Mouse (Mus musculus) thymus, postnatal 25 days (tissue): ENCODE results near the gene Atp8b3.
A peak's percentile ranks its signal among the peaks of the same experiment; 100 is the strongest.

Experiments
- DNase-seq: peaks from one replicate; pipeline ENCODE4 v3.0.0; 2022

Atp8b3 gene

DNA sequence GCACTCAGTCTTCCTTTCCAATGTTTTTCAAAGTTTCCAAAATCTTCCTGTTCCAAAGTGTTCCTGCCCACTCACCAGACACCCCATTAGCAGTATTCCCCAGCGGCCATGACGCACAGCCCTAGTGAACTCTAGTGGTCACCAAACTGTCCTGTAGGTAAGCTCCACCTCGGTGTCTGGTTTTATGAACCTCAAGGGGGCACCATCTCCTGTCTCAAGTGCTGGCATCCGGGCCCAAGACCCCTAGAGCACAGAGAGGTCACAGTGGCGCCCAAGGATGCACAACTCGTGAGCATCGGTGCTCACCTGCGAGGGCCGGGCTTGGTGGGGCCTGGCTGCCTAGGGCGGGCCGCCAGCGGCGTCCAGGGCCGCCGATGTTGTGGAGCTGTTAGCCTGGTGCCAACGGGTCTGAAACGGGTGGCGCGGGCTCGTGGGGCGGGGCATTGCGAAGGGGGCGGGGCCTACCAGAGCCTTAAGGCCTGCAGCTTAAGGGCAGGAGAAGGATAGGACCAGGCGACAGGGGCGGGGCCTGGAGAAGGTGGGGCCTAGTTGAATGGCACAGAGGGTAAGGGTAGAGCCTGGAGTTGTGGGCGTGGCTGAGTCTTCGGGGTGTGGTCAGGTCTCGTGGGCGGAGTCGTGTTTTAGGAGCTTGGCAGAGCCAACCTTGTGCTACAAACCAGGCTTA, at the start of gene Atp8b3:
Gene Atp8b3 (minus strand): TSS at position 415 of the 685 bp plus-strand sequence.
- peak; percentile 83 for DNase-seq

DNA sequence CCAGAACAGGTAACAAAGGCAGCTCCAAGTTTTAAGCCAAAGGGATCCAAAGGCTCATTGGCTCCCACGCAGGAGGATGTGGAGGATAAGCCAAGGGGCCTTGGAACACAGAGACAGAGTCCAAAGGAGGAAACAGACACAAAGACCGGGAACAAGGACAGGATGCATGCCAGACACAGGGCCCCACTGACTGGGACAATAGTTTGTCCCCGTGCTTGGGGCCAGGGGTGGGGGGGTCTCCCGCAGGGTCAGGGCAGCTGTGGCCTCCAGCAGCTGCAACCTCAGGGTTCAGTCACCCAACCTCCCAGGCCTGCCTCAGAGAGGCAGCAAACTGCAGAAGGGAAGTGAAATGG, 48.4 kb upstream of the Atp8b3 start:
- no peak for DNase-seq

DNA sequence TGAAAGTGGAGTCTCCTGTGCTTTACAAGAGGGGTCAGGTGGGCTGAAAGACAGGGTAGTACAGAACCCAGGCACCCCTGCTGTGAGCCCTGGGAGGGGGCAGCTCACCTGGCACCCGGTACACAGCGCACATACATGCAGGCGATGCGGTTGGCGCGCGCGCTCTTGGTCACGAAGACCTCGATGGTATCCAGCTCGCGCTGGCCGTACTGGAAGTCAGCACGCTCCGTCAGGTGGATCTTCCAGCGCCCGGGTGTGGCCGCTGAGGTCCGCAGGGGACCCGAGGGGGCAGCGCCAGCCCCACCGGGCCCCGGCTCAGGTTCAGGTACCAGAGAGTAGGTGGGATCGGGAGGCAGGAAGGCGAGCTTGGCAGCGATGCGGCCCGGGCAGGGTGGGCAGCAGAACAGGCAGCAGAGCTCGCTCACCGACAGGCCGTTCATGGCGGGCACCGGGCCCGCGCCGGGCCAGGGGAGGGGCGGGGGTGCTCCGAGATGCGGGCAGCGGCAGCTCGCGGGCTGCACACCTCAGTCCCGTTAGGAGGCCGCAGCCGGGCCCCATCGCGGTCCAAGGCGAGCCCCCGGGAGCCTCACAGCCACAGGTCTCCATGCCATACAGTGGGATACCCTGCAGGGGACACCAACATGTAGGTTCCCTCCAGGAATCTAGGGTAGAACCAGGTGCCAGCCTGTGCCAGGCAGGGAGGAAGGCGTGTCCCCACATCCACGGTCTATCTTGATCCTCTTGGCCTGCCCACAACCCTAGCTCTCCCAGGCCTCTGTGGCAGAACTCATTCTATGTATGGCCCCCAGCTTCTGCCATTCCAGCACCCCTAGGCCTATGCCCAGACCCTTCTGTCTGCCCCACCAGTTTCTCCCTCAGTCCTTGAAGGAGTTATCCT, 47.7 kb upstream of the Atp8b3 start:
- DNase-seq = no peak

DNA sequence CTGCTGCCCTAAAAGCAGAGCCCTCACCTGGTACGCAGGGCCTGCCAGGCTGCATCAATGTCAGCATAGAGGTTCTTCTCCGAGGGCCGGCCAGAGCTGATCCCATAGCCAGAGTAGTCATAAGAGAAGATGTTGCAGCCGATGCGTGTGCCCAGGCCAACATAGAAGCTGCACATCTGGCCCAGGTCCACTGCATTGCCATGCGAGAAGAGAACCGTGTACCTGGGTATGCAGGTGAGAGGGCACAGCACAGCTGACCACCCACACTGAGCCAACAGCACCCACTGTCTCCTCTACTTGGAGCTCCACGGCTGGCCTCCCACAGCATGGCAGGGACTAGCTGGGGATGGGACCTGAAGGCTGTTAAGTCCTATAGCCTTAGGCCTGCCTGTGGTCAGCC, 46.7 kb upstream of the Atp8b3 start:
- no peak for DNase-seq

DNA sequence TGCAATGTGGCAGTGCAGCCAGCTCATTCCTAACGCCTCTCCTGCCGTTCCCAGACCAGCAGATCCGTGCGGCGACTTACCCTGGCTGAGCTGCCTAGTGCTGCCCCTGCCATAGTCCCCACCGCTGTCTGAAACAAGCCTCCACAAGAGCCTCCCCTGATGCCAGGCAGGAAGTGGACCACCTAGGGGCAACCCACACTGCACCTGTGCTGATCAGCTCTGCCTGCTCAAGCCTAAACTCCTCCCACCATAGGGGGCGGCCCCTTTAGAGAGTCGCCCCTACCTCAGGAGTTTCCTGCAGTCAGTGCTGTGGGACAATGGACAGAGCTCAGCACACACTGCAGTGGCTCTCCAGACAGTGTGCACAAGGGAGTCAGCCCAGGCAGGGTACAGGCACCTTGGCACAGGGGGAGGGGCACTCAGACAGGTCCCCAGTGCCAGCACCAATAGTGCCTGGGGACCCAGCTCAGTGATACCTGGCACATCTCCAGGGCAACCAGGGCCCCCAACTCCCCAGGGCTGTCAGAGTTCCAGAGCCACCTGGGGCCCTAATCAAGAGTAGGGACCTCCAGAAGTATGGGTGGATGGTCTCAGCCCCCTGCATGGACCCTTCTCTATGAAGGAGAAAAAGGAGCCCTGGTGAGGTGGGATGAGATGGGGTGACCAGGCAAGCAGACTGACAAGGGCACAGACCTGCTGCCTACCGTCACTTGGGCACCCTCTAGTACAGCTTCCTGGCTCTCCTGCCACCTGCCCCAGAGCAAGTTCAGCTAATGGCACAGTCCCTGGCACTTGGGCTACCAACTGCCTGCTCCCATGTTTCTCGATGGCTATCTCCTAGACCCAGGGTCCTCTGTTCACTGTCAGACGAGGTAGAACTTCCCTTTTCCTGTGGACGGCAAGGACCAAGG, 46.0 kb upstream of the Atp8b3 start:
- DNase-seq = peak; percentile 67

DNA sequence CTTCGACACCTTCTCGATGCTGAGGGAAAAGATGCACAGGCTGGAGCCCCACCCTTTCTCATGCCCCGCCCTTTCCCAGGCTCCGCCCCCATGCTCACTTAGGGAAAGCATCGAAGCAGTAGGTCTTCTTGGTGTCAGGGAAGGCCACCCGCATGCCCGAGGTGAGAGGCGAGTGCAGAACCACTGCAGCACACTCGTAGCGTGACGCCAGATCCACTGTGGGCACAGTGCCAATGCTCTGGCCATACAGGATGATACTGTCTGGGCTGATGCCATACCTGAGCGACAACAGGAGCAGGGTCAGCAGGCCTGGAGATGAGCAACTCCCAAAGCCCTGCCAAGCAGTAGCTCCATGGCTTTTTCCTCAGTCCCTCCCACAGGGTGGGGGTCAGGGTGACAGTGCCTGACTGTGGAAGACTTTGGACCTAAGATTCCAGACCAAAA, 45.1 kb upstream of the Atp8b3 start:
- DNase-seq = no peak

DNA sequence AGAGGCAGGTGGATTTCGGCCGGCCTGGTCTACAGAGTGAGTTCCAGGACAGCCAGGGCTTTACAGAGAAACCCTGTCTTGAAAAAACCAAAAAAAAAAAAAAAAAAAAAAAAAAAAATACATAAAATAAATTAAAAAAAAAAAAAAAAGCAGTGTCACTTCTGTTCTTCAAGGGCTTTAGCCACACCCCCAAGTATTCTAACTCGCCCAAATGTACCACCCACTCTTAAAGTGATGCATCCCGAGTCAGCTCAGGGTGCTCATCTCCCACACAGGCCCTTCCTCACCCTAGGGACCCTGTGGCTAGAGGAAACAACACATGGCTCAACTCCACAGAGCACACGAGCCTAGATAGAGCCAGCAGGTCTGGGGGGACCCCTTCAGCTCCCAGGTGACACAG, 44.1 kb upstream of the Atp8b3 start:
- no peak for DNase-seq

DNA sequence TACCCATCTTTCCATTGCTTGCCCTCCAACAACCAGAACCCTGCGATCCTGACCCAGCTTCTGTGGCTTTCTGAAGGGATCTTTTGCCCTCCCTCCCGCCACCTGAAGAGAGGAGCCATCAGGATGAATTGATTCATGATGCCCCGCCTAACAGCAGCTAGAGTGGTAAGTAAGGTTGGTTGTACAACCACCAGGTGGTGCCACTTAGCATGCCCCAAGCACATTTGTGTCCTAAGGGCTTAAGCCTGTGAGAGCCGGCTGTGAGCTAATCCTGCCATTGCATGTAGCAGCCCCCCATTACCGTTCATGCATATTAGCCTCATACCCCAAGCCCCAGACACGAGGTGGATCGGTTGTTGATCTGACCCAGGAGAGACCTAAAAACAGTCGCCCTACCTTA, 40.0 kb upstream of the Atp8b3 start:
- DNase-seq = peak; percentile 83

DNA sequence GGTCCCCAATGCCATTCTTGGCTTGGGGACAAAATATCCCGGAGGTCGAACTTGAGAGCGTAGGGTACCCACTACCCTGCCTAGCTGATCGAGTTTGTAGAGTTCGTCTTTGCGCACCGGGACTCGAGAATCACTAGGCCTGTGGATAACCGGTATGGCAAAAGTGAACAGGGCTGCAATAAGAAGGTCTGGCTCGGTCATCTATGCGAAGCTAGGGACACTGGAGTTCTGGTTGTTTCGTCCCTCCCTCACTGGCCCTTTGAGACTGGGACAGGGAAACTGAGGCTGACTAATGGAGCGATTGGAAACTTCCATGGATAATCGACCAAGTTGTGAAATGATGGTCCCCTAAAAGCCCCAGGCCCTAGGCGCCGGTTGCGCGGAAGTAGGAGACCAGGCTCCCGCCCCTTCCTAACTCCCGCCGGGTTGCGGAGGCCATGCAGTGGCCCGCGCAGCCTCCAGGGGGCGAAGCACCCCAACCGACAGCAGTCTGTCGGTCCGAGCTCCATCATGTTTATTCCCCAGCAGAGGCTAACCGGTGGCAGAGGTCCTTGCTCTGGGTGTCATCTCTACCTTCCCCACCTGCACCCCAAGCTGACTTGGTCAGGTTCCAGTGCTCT, 39.3 kb upstream of the Atp8b3 start:
- DNase-seq = peak; percentile 90

DNA sequence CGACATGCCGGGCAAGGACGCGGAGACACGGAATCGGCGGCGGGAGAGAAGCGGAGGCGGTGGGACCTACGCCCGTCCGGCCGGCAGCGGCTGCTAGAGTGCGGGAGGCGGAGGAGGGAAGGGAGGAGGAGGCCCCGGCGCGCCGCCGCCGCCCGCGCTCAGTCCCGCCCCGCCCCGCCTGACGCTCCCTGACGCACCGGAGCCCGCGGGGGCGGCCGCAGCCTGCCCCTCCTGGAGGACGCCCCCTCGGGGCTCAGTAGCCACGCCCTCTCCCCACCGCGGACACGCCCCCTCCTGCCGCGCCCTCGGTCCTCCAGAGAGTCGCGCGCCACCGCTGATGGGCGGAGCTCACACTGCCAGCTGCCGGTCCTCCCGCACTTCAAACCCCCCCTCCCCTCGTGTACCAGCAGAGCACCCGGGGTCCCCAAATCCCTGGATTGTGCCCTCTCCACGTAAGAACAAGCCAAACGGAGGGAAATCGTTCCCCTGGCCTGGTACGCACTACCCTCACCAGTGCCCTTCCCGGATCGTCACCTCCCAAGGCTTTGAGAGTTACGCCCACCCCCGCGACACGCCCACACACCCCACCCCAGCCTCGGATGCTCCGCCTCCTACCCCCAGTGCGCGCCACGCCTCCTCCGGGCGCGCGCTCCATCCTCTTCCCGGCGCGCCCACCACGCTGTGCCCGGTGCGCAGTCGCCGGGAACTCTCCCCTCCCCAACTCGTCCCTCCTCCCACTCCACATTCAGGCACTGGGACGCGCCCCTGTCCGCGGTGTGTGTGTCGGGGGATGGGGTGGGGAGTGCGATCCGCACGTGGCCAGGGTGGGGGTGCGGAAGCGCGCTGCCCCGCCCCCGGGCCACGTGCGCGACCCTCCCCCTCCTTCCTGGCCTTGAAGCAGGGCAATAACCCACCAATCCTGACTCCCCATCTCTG, 38.5 kb upstream of the Atp8b3 start, which contains the start of gene Klf16:
Gene Klf16 (minus strand): TSS at position 127 of the 936 bp plus-strand sequence.
- peak; percentile 100 for DNase-seq

DNA sequence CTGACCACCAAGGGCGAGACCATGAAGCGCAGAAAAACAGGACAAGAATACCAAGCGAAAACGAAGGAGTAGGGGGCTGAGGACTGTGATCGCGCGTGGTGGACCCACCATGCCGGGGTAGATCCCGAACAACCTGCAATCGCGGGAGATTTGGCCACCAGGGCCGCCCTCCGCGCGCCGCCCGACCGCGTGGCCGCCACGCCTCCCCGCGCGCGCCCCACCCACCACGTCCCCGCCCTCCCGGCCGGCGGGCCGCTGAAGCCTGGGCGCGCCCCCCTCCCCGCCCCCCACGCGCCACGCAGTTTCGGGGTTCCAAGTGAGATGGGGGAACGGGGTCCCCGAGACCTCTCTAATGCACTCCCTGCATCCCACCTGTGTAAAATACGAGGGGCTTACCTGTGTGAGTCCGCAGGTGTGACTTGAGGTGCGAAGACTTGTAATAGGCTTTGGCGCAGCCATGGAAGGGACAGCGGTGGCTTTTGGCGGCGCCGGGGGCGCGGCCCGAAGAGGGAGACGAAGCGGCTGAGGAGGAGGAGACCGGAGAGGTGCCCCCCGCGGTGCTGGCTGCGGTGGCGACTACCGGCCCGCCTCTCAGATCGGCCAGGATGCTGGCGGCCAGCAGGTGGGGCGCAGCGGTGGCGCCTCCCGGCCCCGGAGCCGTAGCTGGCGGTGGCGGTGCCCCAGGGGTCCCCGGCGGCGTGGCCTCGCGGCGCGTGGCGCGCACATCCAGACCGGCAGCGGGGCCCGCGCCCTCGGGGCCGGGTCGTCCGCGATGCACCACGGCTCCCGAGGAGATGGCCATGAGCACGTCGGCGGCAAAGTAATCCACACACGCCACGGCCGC, 37.6 kb upstream of the Atp8b3 start:
- DNase-seq = peak; percentile 52

DNA sequence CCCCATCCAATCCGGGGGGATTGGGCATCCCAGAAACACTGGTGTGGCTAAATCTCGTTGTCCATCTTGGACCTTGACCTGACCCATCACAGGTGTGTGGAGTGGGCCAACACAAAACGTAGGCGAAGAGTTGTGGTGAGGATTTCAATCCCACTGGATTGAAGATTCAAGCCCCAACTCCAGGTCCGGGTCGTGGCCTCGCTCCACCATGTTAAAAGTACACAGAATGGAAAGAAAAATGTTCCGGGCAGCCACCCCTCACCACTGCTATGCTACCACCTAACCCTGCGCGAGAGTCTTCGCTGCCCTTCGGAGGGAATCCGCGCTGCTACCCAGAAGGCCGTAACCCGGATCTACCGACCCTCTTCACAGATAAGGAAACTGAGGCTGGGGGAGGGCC, 37.0 kb upstream of the Atp8b3 start:
- DNase-seq = no peak

DNA sequence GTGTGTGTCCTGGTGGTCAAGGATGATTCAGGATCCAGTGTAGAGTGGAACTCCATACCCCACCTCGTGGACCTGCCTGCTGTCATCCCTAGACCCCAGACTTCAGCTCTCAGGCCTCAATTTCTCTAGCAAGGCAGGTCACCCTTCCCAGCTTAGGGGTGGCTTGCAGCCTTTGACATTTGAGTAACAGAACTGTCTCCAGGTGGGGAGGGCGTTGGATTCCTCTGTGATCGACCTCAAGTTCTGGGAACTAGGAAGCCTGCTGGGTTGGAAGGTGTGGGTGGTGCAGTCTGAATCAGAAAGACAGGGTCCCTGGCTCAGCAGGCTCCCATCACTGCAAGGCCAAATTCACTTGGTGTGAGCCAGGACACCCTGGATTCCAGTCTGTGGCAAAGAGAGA, 36.0 kb upstream of the Atp8b3 start:
- DNase-seq = no peak

DNA sequence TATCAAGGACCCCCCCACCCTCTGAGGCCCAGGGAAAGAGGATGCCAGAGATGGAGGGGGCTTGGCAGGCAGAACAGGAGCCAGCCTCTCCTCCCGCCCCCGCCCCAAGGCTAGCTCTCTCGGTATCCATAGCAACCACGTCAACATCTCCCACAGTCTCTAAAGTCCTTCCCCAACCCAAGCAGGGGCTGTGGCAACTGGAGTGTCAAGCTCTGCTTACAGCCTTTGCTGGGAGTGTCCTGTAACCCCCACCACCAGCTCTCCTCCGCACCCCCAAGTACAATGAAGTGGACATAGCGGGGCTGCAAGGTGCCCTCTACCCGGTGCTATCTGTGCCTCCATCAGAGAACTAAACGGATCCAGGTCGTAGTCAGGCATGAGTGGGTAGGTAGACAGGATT, 35.0 kb upstream of the Atp8b3 start:
- no peak for DNase-seq

DNA sequence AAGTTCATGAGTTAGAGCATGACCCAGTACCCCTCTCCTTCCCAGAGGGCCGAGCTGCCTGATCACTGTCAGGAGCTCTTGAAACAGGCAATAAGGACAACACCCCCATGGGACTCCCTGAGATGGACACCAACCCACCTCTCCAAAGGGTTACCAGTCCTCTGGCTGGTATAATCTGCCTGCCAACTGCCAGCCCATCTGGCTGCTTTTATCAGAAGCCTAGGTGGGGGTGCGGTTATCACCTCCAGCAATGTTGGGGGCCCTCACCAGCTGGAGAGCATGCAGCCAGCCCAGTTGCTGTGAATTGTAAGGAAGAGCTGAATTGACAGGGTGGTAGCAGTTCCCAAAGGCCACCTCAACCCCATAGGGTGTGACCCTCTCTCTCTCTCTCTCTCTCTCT, 33.6 kb upstream of the Atp8b3 start:
- no peak for DNase-seq

DNA sequence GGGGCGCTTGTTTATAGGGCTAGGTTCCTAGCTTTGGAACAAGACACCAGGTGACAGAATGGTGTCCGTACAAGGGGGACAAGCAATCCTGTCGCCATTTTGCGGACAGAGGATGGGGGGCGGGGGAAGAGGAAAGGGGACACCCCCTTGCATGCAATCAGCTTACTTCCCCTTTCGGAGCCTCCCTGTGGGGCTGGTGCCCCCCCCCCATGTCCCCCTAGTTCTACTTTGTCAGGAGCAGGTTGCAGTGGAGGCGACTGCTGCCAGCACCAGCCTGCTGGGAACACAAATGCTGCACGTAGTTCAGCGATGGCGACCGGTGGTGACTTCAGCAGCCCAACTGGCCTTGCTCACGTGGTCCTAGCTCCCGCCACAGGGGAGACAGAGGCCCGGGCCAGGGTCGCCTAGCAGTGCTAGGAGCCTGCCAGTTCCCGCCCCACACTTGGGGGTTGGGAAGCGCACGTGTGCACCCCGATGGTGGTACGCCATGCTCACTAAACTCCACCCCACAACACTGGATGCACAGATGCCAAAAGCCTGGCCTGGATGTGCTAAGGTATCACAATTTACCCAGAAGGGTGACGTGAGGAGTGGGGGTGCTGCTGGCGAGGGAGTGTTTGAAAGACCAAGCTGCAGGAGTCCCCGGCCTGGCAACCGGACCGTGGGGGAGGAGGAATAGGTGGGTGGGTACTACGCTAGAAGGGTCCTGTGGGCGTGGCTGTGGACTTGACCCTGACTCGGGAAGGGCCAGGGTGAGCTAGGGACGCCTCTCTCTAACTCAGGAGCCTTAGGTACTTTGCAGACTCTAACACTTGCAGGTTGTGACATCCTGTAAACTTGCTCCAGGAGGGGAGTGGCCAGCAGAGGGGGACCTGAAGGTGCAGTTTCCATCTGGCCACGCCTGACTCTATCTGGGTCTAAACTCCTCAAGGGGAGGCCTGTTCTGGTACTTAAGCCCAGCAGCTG, 32.2 kb upstream of the Atp8b3 start:
- DNase-seq = no peak

DNA sequence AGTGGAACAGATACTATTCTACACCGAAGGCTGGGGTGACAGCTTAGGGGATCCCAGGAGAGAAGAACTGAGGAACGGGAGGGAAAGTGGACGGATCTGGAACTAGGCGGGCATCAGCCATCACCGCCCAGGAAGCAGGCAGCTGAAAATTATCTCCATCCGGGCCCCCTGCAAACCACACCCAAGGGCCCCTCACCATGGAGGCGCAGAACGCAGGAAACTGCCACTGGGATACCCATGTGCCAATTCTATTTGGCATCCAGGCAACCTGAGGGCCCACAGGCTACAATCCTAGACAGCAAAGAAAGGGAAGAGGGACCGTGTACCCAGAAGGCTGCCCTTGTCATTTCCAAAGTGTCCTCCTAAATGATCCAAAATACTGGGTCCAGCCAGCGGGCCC, 31.5 kb upstream of the Atp8b3 start:
- DNase-seq = no peak

DNA sequence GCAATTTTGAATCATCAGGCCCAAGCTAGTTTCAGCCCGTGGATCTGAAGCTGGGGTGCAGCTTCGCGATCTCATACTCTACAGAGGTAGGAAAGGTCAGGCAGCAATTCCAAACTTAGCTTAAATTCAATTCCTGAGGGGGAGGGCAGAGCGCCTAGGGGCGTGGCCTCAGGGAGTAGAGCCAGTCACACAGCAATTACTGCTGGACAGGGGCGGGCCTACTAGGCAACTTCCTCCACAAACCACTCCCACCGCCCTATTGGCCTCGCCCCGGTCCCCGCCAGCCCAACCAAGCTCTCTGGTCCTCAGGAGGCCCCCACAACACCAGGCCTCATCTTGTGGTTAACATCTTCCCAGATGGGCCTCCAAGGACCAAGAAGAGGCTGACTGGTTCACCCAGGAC, 30.7 kb upstream of the Atp8b3 start:
- peak; percentile 47 for DNase-seq

DNA sequence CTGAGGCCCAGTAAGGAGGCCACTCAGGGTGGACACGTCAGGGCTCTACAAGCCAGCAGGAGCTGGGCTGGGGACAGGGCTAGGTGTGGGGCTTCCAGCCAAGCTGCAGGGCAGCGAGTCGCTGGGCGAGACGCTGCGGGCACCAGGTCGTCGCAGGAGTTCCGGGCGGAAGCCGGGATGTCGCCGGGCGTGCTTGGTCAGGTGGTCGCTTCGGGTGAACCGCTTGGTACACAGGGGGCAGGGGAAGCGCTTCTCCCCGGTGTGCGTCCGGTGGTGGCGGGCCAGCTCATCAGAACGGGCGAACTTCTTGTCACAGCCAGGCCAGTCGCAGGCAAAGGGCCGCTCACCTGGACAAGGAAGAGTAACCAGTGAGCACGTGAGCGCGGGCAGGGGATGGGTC, 30.0 kb upstream of the Atp8b3 start:
- no peak for DNase-seq
